In genomic region chr11:32132008-32132615, GRCm38 (mm10) we compare ENCODE assay signal across 8 mouse cellular contexts.
DNase-seq lines count a peak whose midpoint lies in the region; ATAC-seq lines count a peak whose summit lies in the region.
"Had no signal": no experiment of that assay in that cellular context is flagged by ENCODE, and none has a peak within 500 bp of the region (broad histone marks: within the 10 kb centered on the region; RNA-seq: fewer than 3 reads in every experiment).

No protein-coding gene starts in this region.

- no peaks in the 10 kb centered on the region for H3K36me3 ChIP-seq in kidney, embryonic 15.5 days

- H3K27ac ChIP-seq in kidney, embryonic 15.5 days: no peak overlapping the region

- H3K4me2 ChIP-seq in kidney, embryonic 15.5 days: no peak overlapping the region

- no peak for ATAC-seq in kidney, embryonic 15.5 days (replicated peaks; ENCODE audit: low FRiP score)
- ATAC-seq in CD4-positive, CD25-positive, alpha-beta regulatory T cell, adult 4 months: peak; percentile 65
- 0 out of 2 replicates have a peak, but pooled peaks have one; percentile 47 for ATAC-seq in megakaryocyte-erythroid progenitor cell, adult 5-6 weeks (replicated peaks; ENCODE audit: low FRiP score, low TSS enrichment, poor library complexity, severe bottlenecking)

- H3K4me1 ChIP-seq in kidney, embryonic 15.5 days: no peaks in the 10 kb centered on the region

- H3K9ac ChIP-seq in kidney, embryonic 15.5 days: no peak overlapping the region

- no peak overlapping the region for H3K4me3 ChIP-seq in kidney, embryonic 15.5 days (replicated peaks)

- DNase-seq in kidney, adult 9 months: peak; percentile 35
- peak; percentile 40 for DNase-seq in MN1 (ENCODE audit: low spot score)
- DNase-seq in layer of hippocampus, adult 11-12 months (ENCODE audit: low spot score): no peak
- DNase-seq in cerebellum, adult 9-10 months: no peak
- DNase-seq: cerebellum, adult 9-11 months had no signal

- H3K27me3 ChIP-seq in kidney, embryonic 15.5 days: no peaks in the 10 kb centered on the region

- no peaks in the 10 kb centered on the region for H3K9me3 ChIP-seq in kidney, embryonic 15.5 days (replicated peaks)

- WGBS in kidney, embryonic 15.5 days: 77% methylated on average over 3 of the region's 3 CpGs

Comparison
In these comparisons a context has a peak if more than half of its experiments do, and no peak if none do; other contexts are left out.
1. DNase-seq: peak in kidney, adult 9 months (single experiment) and MN1 (single experiment); none in layer of hippocampus, adult 11-12 months (single experiment) and cerebellum, adult 9-10 months (single experiment).